Mouse (Mus musculus): Measurements from ENCODE around the gene Tas2r114. TPM values are rescaled to one million over a fixed set of nuclear protein-coding genes. Genes with fewer than 3 reads are reported as not detected.

Tas2r114 gene
- not detected in 2 replicates for polyA plus RNA-seq (2012; rRNA removed)

- Histone ChIP-seq H3K36me3 (ENCODE audit: control insufficient read depth, insufficient read depth, low read length) (no peaks in the 10 kb centered on the region), H3K4me3 (ENCODE audit: low read depth, low read length) (no peak within 1 kb of the TSS), H3K27me3 (ENCODE audit: control insufficient read depth, insufficient read depth, low read length) (no peaks in the 10 kb centered on the region), H3K27ac (ENCODE audit: insufficient read depth, low read depth, low read length) (no peak within 1 kb of the TSS), H3K4me1 (ENCODE audit: control insufficient read depth, insufficient read depth, insufficient read length, low read length) (no peaks in the 10 kb centered on the region)
- TF ChIP-seq POLR2A (IDR thresholded peaks at IDR 0.05; ENCODE audit: low read depth, low read length) (no peak), CTCF (IDR thresholded peaks at IDR 0.05; ENCODE audit: extremely low read depth, insufficient read length, insufficient replicate concordance, low read depth, low read length) (no peak)
Observed at GRCm38 (mm10) chr6:131689963-131690362, at the start of gene Tas2r114. Gene Tas2r114, minus strand, starts transcription at chr6:131690063.

- 43% methylated on average over 7 of the region's 7 CpGs for WGBS
- no peak overlapping the region for H3K27ac ChIP-seq (ENCODE audit: insufficient read depth, low read depth, low read length)
- H3K4me1 ChIP-seq (ENCODE audit: control insufficient read depth, insufficient read depth, insufficient read length, low read length), result no peaks in the 10 kb centered on the region
- no peaks in the 10 kb centered on the region for H3K36me3 ChIP-seq (ENCODE audit: control insufficient read depth, insufficient read depth, low read length)
- H3K4me3 ChIP-seq (ENCODE audit: low read depth, low read length), result no peak overlapping the region
- no peaks in the 10 kb centered on the region for H3K27me3 ChIP-seq (ENCODE audit: control insufficient read depth, insufficient read depth, low read length)
- TF ChIP-seq CTCF (IDR thresholded peaks at IDR 0.05; ENCODE audit: extremely low read depth, insufficient read length, insufficient replicate concordance, low read depth, low read length) (no peak), POLR2A (IDR thresholded peaks at IDR 0.05; ENCODE audit: low read depth, low read length) (no peak)
Observed at GRCm38 (mm10) chr6:131712803-131713202, 22.9 kb upstream of the Tas2r114 start.

DNA sequence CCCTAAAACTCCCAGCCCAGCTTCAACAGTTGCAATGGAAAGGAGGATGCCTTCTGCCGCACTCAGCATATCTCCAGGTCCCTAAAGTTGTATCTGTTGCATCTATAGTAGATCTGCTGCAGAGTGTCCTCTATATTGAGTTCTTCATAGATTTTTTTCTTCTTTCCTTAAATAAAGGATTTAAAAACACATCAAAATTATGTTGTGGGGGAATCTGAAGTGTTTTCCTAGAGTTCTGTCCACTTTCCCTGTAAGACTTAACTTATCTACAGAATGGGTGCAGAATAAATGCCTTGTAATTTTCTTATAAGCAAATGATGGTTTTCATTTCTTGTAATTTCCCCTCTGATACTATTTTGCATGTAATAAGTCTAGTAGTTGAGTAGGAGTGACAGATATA is 2.5 kb downstream of the Tas2r114 start, which contains the start of gene Tas2r105:
TSS of gene Tas2r105 (minus strand) at position 101 of the 400 bp plus-strand sequence.
- 71% methylated on average over 1 of the region's 1 CpGs for WGBS
- Histone ChIP-seq H3K36me3 (ENCODE audit: control insufficient read depth, insufficient read depth, low read length) (no peaks in the 10 kb centered on the region), H3K4me1 (ENCODE audit: control insufficient read depth, insufficient read depth, insufficient read length, low read length) (no peaks in the 10 kb centered on the region), H3K27me3 (ENCODE audit: control insufficient read depth, insufficient read depth, low read length) (no peaks in the 10 kb centered on the region), H3K27ac (ENCODE audit: insufficient read depth, low read depth, low read length) (no peak within 1 kb of the TSS), H3K4me3 (ENCODE audit: low read depth, low read length) (no peak within 1 kb of the TSS)
- TF ChIP-seq POLR2A (IDR thresholded peaks at IDR 0.05; ENCODE audit: low read depth, low read length), result no peak
- TF ChIP-seq CTCF (IDR thresholded peaks at IDR 0.05; ENCODE audit: extremely low read depth, insufficient read length, insufficient replicate concordance, low read depth, low read length), result no peak

- Histone ChIP-seq H3K4me3 (ENCODE audit: low read depth, low read length) (no peak within 1 kb of the TSS), H3K27ac (ENCODE audit: insufficient read depth, low read depth, low read length) (no peak within 1 kb of the TSS), H3K36me3 (ENCODE audit: control insufficient read depth, insufficient read depth, low read length) (no peaks in the 10 kb centered on the region), H3K4me1 (ENCODE audit: control insufficient read depth, insufficient read depth, insufficient read length, low read length) (no peaks in the 10 kb centered on the region), H3K27me3 (ENCODE audit: control insufficient read depth, insufficient read depth, low read length) (no peaks in the 10 kb centered on the region)
- WGBS, result 59% methylated on average over 1 of the region's 1 CpGs
- TF ChIP-seq CTCF (IDR thresholded peaks at IDR 0.05; ENCODE audit: extremely low read depth, insufficient read length, insufficient replicate concordance, low read depth, low read length) (no peak), POLR2A (IDR thresholded peaks at IDR 0.05; ENCODE audit: low read depth, low read length) (no peak)
Observed at GRCm38 (mm10) chr6:131685644-131686043, 4.2 kb downstream of the Tas2r114 start, which contains the start of gene Tas2r104. Gene Tas2r104, minus strand, starts transcription at chr6:131685744.

- Histone ChIP-seq H3K36me3 (ENCODE audit: control insufficient read depth, insufficient read depth, low read length) (no peaks in the 10 kb centered on the region), H3K27ac (ENCODE audit: insufficient read depth, low read depth, low read length) (no peak within 1 kb of the TSS), H3K4me3 (ENCODE audit: low read depth, low read length) (no peak within 1 kb of the TSS), H3K27me3 (ENCODE audit: control insufficient read depth, insufficient read depth, low read length) (no peaks in the 10 kb centered on the region), H3K4me1 (ENCODE audit: control insufficient read depth, insufficient read depth, insufficient read length, low read length) (no peaks in the 10 kb centered on the region)
- TF ChIP-seq POLR2A (IDR thresholded peaks at IDR 0.05; ENCODE audit: low read depth, low read length) (no peak), CTCF (IDR thresholded peaks at IDR 0.05; ENCODE audit: extremely low read depth, insufficient read length, insufficient replicate concordance, low read depth, low read length) (no peak)
- 68% methylated on average over 3 of the region's 3 CpGs for WGBS
Observed at GRCm38 (mm10) chr6:131678786-131679185, 11.1 kb downstream of the Tas2r114 start, which contains the start of gene Tas2r106. Gene Tas2r106, minus strand, starts transcription at chr6:131678886.

GRCm38 (mm10) chr6:131660049-131660448 is 29.8 kb downstream of the Tas2r114 start, which contains the start of gene Tas2r107:
Gene Tas2r107, minus strand, starts transcription at chr6:131660149.
- Histone ChIP-seq H3K27ac (ENCODE audit: insufficient read depth, low read depth, low read length) (no peak within 1 kb of the TSS), H3K4me3 (ENCODE audit: low read depth, low read length) (no peak within 1 kb of the TSS), H3K27me3 (ENCODE audit: control insufficient read depth, insufficient read depth, low read length) (no peaks in the 10 kb centered on the region), H3K4me1 (ENCODE audit: control insufficient read depth, insufficient read depth, insufficient read length, low read length) (no peaks in the 10 kb centered on the region), H3K36me3 (ENCODE audit: control insufficient read depth, insufficient read depth, low read length) (no peaks in the 10 kb centered on the region)
- TF ChIP-seq CTCF (IDR thresholded peaks at IDR 0.05; ENCODE audit: extremely low read depth, insufficient read length, insufficient replicate concordance, low read depth, low read length), result no peak
- TF ChIP-seq POLR2A (IDR thresholded peaks at IDR 0.05; ENCODE audit: low read depth, low read length), result no peak

Other genes with a start within 250 kb of the Tas2r114 start
- not detected in 2 replicates for gene 5430401F13Rik, start 203.7 kb downstream of the Tas2r114 start, polyA plus RNA-seq (2012; rRNA removed)
- gene Gm6619, start 203.7 kb downstream of the Tas2r114 start, polyA plus RNA-seq (2012; rRNA removed), result not detected in 2 replicates
- not detected in 2 replicates for gene Tas2r130, start 59.2 kb downstream of the Tas2r114 start, polyA plus RNA-seq (2012; rRNA removed)
- not detected in 2 replicates for gene Tas2r107, start 29.9 kb downstream of the Tas2r114 start, polyA plus RNA-seq (2012; rRNA removed)
- not detected in 2 replicates for gene Tas2r106, start 11.2 kb downstream of the Tas2r114 start, polyA plus RNA-seq (2012; rRNA removed)
- gene Tas2r104, start 4.3 kb downstream of the Tas2r114 start, polyA plus RNA-seq (2012; rRNA removed), result not detected in 2 replicates
- gene Tas2r105, start 2.6 kb downstream of the Tas2r114 start, polyA plus RNA-seq (2012; rRNA removed), result not detected in 2 replicates